Mouse (Mus musculus) liver, adult 2 months (tissue): ENCODE data around the gene Mfsd12.

Experiments
- CTCF ChIP-seq: fragments of 200-500 bp; IDR thresholded peaks from 2 replicates; pipeline ENCODE4 v1.5.1; 2011; ENCODE audit warnings: low read depth, low read length, control low read depth
- POLR2A ChIP-seq: fragments of 200-500 bp; IDR thresholded peaks from 2 replicates; pipeline ENCODE4 v1.6.1; 2011; ENCODE audit warnings: low read length, control low read depth; ENCODE audit not compliant: insufficient read depth; ENCODE audit errors: extremely low read depth

- TF ChIP-seq CTCF, result no peak
- no peak for TF ChIP-seq POLR2A
These were observed 53.7 kb downstream of the Mfsd12 start for GRCm38 (mm10) chr10:81410981-81411380.
